Mouse (Mus musculus) thymus, adult 2 months (tissue): ENCODE measurements around the gene Cramp1l. TPM values are rescaled to one million over a fixed set of nuclear protein-coding genes. Genes with fewer than 3 reads are reported as not detected.

Experiments used
- DNase-seq: peaks from one replicate; pipeline ENCODE4 v3.0.0; 2021
- H3K27ac ChIP-seq: fragments of 200-500 bp; 2 replicates; pipeline ENCODE4 v1.5.1; 2012; ENCODE audit warnings: low read length, control low read depth; ENCODE audit not compliant: control insufficient read depth, insufficient read depth
- H3K27me3 ChIP-seq: fragments of 200-500 bp; 2 replicates; pipeline ENCODE4 v1.6.1; 2012; ENCODE audit warnings: mild to moderate bottlenecking, low read length, moderate library complexity, mixed read lengths; ENCODE audit not compliant: control insufficient read depth, insufficient read depth
- H3K36me3 ChIP-seq: fragments of 200-500 bp; 2 replicates; pipeline ENCODE4 v1.6.1; 2012; ENCODE audit warnings: mild to moderate bottlenecking, low read length, moderate library complexity; ENCODE audit not compliant: control insufficient read depth, insufficient read depth
- H3K4me1 ChIP-seq: fragments of 200-500 bp; replicated peaks from 2 replicates; pipeline ENCODE4 v1.6.1; 2012; ENCODE audit warnings: low read length; ENCODE audit not compliant: control insufficient read depth, insufficient read depth
- H3K4me3 ChIP-seq: fragments of 200-500 bp; 2 replicates; pipeline ENCODE4 v1.5.1; 2012; ENCODE audit warnings: mild to moderate bottlenecking, low read length, control low read depth, moderate library complexity; ENCODE audit not compliant: control insufficient read depth, insufficient read depth
- CTCF ChIP-seq: fragments of 200-500 bp; IDR thresholded peaks from 2 replicates; pipeline ENCODE4 v1.5.1; 2012; ENCODE audit warnings: mild to moderate bottlenecking, control low read depth, low read length, moderate library complexity, borderline replicate concordance; ENCODE audit not compliant: control insufficient read depth, poor library complexity, insufficient read depth; ENCODE audit errors: extremely low read depth
- POLR2A ChIP-seq: fragments of 200-500 bp; IDR thresholded peaks from 2 replicates; pipeline ENCODE4 v1.6.1; 2012; ENCODE audit warnings: mild to moderate bottlenecking, low read length, control low read depth, moderate library complexity; ENCODE audit not compliant: control insufficient read depth, poor library complexity, insufficient read depth; ENCODE audit errors: extremely low read depth
- WGBS: fragments of 180-500 bp; shearing (Covaris S2); methylation state at CpG from one replicate; pipeline ENCODE4 v1.1.7; 2018; 5-methylcytosine and 5-hydroxymethylcytosine counted together
- polyA plus RNA-seq: library from polyadenylated mRNA; depleted of rRNA; stranded (reverse); fragments of >200 nt; gene quantifications from 2 replicates; pipeline ENCODE4 v1.2.3, GENCODE M21; 2012

Gene Cramp1l
- polyA plus RNA-seq, 1 experiment = 41.4 TPM

DNA sequence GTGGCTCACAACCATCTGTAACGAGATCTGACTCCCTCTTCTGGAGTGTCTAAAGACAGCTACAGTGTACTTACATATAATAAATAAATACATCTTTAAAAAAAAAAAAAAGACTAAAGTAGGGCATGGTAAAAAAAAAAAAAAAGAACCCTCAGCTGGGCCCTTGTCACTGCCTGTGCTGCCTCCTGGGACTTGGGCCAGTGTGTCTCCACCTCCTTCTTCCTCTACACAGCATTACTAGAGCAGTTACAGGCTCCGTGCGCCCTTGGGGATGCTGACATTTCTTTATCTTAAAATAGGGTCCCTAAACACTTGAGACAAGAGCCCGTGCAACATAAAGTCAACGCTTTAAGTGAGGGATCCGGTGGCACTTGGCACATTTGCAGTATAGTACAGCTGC lies 31.6 kb upstream of the Cramp1l start:
- WGBS = 93% methylated on average over 6 of the region's 6 CpGs
- Histone ChIP-seq H3K4me3 (no peak overlapping the region), H3K27ac (no peak overlapping the region)

DNA sequence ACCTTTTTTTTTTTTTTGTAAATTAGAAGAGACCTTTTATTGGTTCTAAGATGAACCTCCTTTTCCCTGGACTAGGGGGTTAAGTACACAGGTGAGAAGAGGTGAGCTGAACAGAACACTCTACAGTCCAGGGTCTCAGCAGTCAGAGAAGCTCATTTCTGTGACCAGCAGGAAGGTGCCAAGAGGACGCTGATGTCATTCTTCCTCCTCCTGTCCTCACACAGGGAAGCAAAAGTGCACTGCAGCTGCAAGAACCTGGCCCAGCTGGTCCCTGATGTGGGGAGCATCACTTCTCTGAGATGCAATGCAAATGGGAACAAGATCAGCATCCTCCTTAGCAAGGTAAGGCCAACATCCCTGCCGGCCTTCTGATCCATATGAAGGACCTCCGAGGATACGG lies 29.7 kb upstream of the Cramp1l start:
- TF ChIP-seq POLR2A (no peak), CTCF (no peak)
- Histone ChIP-seq H3K4me3 (no peak overlapping the region), H3K27ac (no peak overlapping the region), H3K36me3 (no peaks in the 10 kb centered on the region), H3K4me1 (no peaks in the 10 kb centered on the region), H3K27me3 (no peaks in the 10 kb centered on the region)
- WGBS = 93% methylated on average over 4 of the region's 4 CpGs
- no peak for DNase-seq

More for the DNA sequence above, 31.6 kb upstream of the Cramp1l start:
- TF ChIP-seq POLR2A (no peak), CTCF (no peak)
- Histone ChIP-seq H3K4me1 (no peaks in the 10 kb centered on the region), H3K27me3 (no peaks in the 10 kb centered on the region), H3K36me3 (no peaks in the 10 kb centered on the region)
- DNase-seq = no peak

DNA sequence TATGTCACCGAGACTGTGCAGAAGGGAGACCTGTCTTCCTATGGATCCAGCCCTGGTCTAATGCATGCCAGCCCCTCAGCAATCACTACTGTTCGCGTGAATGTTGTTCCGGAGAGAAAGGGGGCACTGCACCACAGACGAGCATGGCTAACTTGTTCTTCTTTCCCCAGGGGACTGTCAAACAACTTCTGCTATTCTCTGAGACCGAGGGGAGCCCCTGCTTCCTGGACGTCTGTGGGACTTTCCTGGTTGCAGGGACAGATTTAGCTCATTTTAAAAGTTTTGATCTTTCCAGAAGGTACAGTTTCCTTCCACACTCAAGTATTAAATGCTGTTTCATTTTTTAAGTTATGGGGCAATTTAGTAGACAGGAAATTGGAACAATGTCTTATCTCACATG lies 29.3 kb upstream of the Cramp1l start:
- Histone ChIP-seq H3K27me3 (no peaks in the 10 kb centered on the region), H3K4me3 (no peak overlapping the region), H3K36me3 (no peaks in the 10 kb centered on the region), H3K4me1 (no peaks in the 10 kb centered on the region), H3K27ac (no peak overlapping the region)
- no peak for DNase-seq
- TF ChIP-seq POLR2A (no peak), CTCF (no peak)
- WGBS = 48% methylated on average over 7 of the region's 7 CpGs

DNA sequence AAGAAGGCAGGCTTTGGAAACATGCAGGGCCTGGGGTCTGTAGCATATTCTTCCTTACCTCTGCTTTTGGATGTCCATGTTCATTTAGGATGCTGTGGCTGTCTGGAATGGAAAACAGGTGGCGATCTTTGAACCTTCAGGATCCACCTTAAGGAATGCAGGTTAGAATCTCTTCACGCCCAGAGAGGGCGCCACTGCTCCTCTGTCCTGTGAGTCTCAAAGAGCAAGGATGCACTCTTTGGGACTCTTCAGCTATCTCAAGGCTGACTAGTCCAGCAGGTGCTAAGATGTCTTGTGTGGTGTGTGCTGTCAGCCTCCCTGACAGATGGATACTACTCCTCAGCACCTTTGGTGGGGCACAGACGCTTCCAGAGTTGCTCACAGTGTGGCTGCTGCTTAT lies 20.6 kb upstream of the Cramp1l start:
- no peak for TF ChIP-seq POLR2A
- TF ChIP-seq CTCF = no peak
- WGBS = 95% methylated on average over 4 of the region's 4 CpGs
- DNase-seq = no peak
- Histone ChIP-seq H3K4me3 (no peak overlapping the region), H3K27me3 (no peaks in the 10 kb centered on the region), H3K36me3 (no peaks in the 10 kb centered on the region; the same call in 1 of the 2 replicates), H3K27ac (no peak overlapping the region), H3K4me1 (no peaks in the 10 kb centered on the region)

DNA sequence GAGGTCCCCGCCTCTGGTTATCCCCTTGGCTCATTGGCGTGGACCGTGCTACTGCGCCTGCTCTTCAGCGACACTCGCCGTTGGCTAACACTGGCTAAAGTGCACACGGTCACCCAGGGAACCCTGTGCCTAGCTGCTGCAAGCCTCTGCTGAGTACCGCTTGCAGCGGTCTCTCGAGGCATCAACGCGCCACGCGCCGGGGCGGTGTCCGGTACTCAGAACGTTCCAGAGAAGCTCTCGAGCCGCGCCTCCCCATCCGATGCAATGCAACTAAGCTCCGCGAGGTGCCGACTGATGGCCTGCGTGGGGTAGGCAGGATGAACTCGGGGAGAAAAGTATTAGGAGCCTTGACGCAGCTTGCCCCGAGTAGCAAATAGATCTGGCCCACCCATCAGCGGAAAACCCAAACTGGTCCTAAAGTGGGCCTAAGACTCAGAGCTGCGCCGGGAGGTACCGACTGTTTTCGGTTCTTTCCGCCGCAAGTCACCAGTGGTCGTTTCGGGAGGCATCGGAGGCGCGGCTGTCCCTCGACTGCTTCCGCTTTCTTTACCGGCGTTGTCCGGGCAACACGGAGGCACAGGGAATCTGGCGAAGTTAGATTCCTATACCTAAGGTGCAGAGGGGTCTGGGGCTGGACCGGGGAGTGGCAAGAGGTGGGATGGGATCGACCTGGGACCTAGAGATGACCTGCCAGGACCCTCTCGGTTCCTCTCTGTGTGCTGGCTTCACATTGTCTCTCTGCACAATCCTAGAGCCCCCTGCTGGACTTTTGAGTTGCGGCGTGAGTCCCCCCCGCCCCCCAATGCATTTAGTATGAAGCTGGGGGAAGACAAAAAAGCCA lies 924 bp upstream of the Cramp1l start:
- Histone ChIP-seq H3K36me3 (0 out of 2 replicates have a peak, but pooled peaks cover 1% of the 10 kb centered on the region), H3K27ac (peak overlapping the region; percentile 56), H3K4me3 (peak overlapping the region; percentile 62), H3K27me3 (no peaks in the 10 kb centered on the region), H3K4me1 (no peaks in the 10 kb centered on the region; the same call in 1 of the 2 replicates)
- DNase-seq = peak; percentile 58
- under 1% methylated on average over 55 of the region's 55 CpGs for WGBS
- TF ChIP-seq CTCF (peak; percentile 56; the same call in 1 of the 2 replicates), POLR2A (0 out of 2 replicates have a peak, but pooled peaks have one; percentile 38)

DNA sequence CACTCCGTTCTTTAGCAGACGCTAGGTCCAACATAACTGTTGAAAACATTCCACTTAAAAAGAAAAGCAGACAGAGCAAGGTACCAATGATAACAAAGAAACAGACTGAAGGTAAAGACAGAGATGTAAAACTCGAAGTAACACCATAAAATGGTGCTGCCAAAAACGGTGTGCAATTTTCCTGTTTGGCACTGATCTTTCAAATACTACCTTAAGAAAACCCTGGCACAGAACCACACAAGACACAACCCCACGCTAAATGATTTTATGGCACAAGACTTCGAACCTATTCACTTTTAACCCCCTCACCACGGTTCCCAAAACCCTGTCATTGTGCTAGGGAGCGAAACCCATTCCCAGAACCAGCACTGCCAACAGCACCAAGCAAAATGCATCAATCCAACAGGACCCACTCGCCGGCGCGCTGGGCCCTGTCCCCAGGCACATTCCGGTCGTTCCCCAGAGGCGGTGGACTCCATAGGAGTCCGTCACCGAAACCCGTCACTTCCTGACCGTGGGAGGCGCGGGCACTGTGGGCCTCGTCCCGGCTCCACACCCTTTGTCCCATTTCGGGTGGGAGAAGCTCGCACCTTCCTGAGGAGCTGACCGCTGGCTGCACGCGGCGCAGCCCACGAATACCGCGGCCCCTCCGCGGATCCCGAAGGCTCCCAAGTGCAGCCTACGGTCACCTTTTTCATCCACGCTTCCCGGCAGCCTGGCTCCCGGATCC lies 582 bp downstream of the Cramp1l start:
- TF ChIP-seq CTCF (no peak), POLR2A (no peak)
- peak; percentile 30 for DNase-seq
- Histone ChIP-seq H3K36me3 (peaks cover 9% of the 10 kb centered on the region; the same call in 1 of the 2 replicates), H3K4me3 (peak overlapping the region; percentile 58), H3K27ac (no peak overlapping the region), H3K27me3 (no peaks in the 10 kb centered on the region), H3K4me1 (no peaks in the 10 kb centered on the region; the same call in 1 of the 2 replicates)
- WGBS = 0% methylated on average over 39 of the region's 39 CpGs
